Mouse (Mus musculus) macrophage (primary cell): Measurements from ENCODE around the gene Slc36a1. TPM values are rescaled to one million over a fixed set of nuclear protein-coding genes. Genes with fewer than 3 reads are reported as not detected.

Experiments used
- H3K27ac ChIP-seq: fragments of 350-480 bp; formaldehyde crosslinking; 2 replicates; pipeline ENCODE4 v1.9.0; 2021
- H3K36me3 ChIP-seq: fragments of 350-480 bp; formaldehyde crosslinking; 2 replicates; pipeline ENCODE4 v1.9.0; 2021; ENCODE audit errors: inconsistent target
- H3K4me3 ChIP-seq: fragments of 350-480 bp; formaldehyde crosslinking; 2 replicates; pipeline ENCODE4 v1.9.0; 2021; ENCODE audit errors: inconsistent target
- H3K79me2 ChIP-seq: fragments of 350-480 bp; formaldehyde crosslinking; 2 replicates; pipeline ENCODE4 v1.9.0; 2021; ENCODE audit errors: inconsistent target
- WGBS: methylation state at CpG from one replicate; pipeline ENCODE4 v1.1.7; 2026; ENCODE audit warnings: inconsistent platforms; ENCODE audit not compliant: missing documents; 5-methylcytosine and 5-hydroxymethylcytosine counted together
- polyA plus RNA-seq: library from polyadenylated mRNA; stranded (reverse); fragments of 250-400 nt; gene quantifications from 3 replicates; pipeline ENCODE4 v1.2.4, GENCODE M21; 2018; ENCODE audit warnings: inconsistent platforms
- total RNA-seq, 78 experiments: library from RNA; depleted of rRNA; stranded (reverse); fragments of 250-400 nt; gene quantifications; 1 replicate in 9 of 78; 2 replicates in 24 of 78; 3 replicates in 43 of 78; 4 replicates in 2 of 78; pipeline ENCODE4 v1.2.4; 2018; ENCODE audit warnings: inconsistent platforms in 56 of 78

The Slc36a1 gene
- total RNA-seq (2018; cell fraction: chromatin; rRNA removed): 100 to 1,000 TPM in 6 of 26 experiments, 10 to 100 TPM in 20; 22.2 to 165 (median 63.4) TPM
- total RNA-seq (2018; cell fraction: cytosol; rRNA removed): 10 to 100 TPM; 30.7 to 69.5 (median 50.9) TPM
- 100 to 1,000 TPM in 7 of 26 experiments, 10 to 100 TPM in 19; 30.2 to 153 (median 77.3) TPM for total RNA-seq (2018; cell fraction: nucleus; rRNA removed)
- polyA plus RNA-seq: 21.5 to 45.5 TPM (median 25.9 TPM) in 3 replicates

- H3K27ac ChIP-seq: peak within 1 kb of the TSS; percentile 75
- H3K36me3 ChIP-seq: no peaks in the 10 kb centered on the region
- peaks cover 42% of the 10 kb centered on the region for H3K79me2 ChIP-seq
- under 1% methylated on average over 31 of the region's 31 CpGs for WGBS
- H3K4me3 ChIP-seq: peak within 1 kb of the TSS; percentile 99
These were observed at the start of gene Slc36a1 for GRCm38 (mm10) chr11:55204159-55204596. Gene Slc36a1 (plus strand): TSS chr11:55204350.

DNA sequence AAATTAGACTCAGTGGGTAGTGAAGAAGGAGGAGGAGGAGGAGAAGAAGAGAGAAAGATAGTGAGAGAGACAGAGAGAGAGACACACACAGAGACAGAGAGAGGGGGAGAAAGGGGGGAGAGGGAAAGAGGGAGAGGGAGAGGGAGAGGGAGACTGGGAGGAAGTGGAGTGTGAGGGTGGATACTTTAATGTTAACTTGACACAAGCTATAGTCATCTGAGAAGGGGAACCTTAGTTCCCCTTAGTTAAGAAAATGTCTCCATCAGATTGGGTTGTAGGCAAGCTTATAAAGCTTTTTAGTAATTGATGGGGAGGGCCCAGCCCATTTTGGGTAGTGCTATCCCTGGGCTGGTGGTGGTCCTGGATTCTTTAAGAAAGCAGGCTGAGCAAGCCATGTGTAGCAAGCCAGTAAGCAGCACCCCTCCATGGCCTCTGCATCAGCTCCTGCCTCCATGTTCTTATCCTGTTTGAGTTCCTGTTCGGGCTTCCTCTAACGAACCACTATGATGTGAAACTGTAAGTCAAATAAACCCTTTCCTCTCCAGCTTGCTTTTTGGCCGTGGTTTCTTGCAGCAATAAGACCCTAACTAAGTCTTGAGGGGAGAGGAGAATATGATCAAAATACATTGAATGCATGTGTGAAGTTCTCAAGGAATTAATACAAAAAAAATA, 49.6 kb upstream of the Slc36a1 start:
- 2% methylated on average over 3 of the region's 3 CpGs for WGBS

GRCm38 (mm10) chr11:55155070-55155421, 49.1 kb upstream of the Slc36a1 start:
- no peaks in the 10 kb centered on the region for H3K36me3 ChIP-seq
- no peaks in the 10 kb centered on the region for H3K79me2 ChIP-seq
- H3K4me3 ChIP-seq: no peak overlapping the region; the same call in 1 of the 2 replicates
- 0% methylated on average over 6 of the region's 6 CpGs for WGBS
- H3K27ac ChIP-seq: peak overlapping the region; percentile 92

More for the DNA sequence above, 49.6 kb upstream of the Slc36a1 start:
- Histone ChIP-seq H3K79me2 (no peaks in the 10 kb centered on the region), H3K36me3 (no peaks in the 10 kb centered on the region), H3K27ac (peak overlapping the region; percentile 92), H3K4me3 (no peak overlapping the region; the same call in 1 of the 2 replicates)

GRCm38 (mm10) chr11:55158785-55159359, 45.3 kb upstream of the Slc36a1 start:
- H3K27ac ChIP-seq: no peak overlapping the region
- 48% methylated on average over 12 of the region's 13 CpGs for WGBS
- no peak overlapping the region for H3K4me3 ChIP-seq
- H3K36me3 ChIP-seq: no peaks in the 10 kb centered on the region
- H3K79me2 ChIP-seq: no peaks in the 10 kb centered on the region

- H3K79me2 ChIP-seq: no peaks in the 10 kb centered on the region
- H3K4me3 ChIP-seq: no peak overlapping the region
- 51% methylated on average over 9 of the region's 9 CpGs for WGBS
- no peak overlapping the region for H3K27ac ChIP-seq
- no peaks in the 10 kb centered on the region for H3K36me3 ChIP-seq
These were observed 41.5 kb upstream of the Slc36a1 start for GRCm38 (mm10) chr11:55162670-55163069.

GRCm38 (mm10) chr11:55164723-55165122, 39.4 kb upstream of the Slc36a1 start:
- H3K27ac ChIP-seq: no peak overlapping the region
- H3K4me3 ChIP-seq: no peak overlapping the region
- WGBS: 28% methylated on average over 3 of the region's 3 CpGs
- no peaks in the 10 kb centered on the region for H3K36me3 ChIP-seq
- no peaks in the 10 kb centered on the region for H3K79me2 ChIP-seq

- Histone ChIP-seq H3K79me2 (no peaks in the 10 kb centered on the region), H3K27ac (no peak overlapping the region), H3K36me3 (no peaks in the 10 kb centered on the region), H3K4me3 (no peak overlapping the region)
- 43% methylated on average over 6 of the region's 7 CpGs for WGBS
These were observed 38.4 kb upstream of the Slc36a1 start for GRCm38 (mm10) chr11:55165748-55166147.

DNA sequence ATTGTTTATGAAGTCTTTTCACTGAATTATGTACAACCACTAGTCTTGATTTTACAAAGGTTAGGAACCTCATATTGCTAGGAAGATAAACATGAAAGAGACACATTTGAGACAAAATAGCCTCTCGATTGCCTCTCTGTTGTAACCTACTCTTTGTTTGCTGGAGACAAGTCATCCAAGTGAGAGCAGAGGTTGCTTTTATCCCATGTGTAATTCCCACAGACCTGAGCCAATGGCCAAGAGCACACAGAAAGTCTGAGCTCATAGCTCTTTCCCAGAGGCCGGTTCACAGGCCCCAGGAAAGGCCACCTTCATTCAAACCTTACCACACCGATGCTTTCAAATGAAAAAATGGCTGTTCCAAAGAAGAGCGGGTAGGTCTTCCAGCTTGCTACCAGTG, 35.6 kb upstream of the Slc36a1 start:
- Histone ChIP-seq H3K4me3 (no peak overlapping the region), H3K27ac (no peak overlapping the region), H3K79me2 (no peaks in the 10 kb centered on the region), H3K36me3 (no peaks in the 10 kb centered on the region)
- 91% methylated on average over 4 of the region's 4 CpGs for WGBS

DNA sequence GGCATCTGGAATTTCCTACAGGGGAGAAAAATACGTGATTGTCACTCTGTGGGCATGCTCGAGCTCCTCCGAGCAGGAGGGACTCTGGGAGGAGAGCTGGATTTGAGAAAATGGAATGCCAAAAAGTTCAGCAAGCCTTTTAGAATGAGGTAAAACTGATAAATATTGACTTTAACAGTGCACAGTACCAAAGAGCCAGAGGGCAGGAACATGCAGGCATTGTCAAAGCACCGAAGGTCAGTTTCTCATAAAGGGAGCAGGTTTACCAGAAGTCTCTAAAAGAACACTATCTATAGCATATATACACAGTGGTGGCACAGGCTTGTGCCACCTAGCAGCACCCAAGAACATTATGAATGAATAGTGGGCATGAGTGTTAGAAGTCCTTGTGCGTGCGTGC, 35.2 kb upstream of the Slc36a1 start:
- Histone ChIP-seq H3K27ac (no peak overlapping the region), H3K79me2 (no peaks in the 10 kb centered on the region), H3K4me3 (no peak overlapping the region), H3K36me3 (no peaks in the 10 kb centered on the region)
- WGBS: 94% methylated on average over 6 of the region's 6 CpGs

GRCm38 (mm10) chr11:55170501-55170900, 33.6 kb upstream of the Slc36a1 start:
- no peaks in the 10 kb centered on the region for H3K36me3 ChIP-seq
- H3K27ac ChIP-seq: no peak overlapping the region
- WGBS: 84% methylated on average over 3 of the region's 4 CpGs
- no peaks in the 10 kb centered on the region for H3K79me2 ChIP-seq
- H3K4me3 ChIP-seq: no peak overlapping the region

- H3K27ac ChIP-seq: no peak overlapping the region
- no peak overlapping the region for H3K4me3 ChIP-seq
- WGBS: 86% methylated on average over 4 of the region's 4 CpGs
- H3K36me3 ChIP-seq: no peaks in the 10 kb centered on the region
- H3K79me2 ChIP-seq: no peaks in the 10 kb centered on the region
These were observed 25.3 kb upstream of the Slc36a1 start for GRCm38 (mm10) chr11:55178830-55179229.

DNA sequence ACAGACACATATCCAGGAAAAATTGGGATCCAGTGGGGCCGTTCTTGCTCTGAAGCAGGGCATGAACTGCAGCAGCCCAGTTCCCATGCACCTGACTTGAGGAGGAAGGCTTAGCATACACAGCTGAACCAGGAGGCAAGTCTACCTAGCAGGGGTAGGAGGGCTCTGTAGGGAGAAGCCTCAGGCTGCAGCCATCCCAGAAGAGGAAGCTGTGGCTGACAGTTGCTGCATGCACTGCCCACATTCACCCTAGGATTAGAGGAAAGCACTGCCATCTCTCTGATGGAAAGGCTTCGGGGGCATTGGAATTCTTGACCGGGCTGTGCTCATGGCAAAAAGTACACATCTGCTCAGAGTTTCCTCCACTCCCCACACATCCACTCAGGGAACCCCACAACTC, 24.3 kb upstream of the Slc36a1 start:
- H3K4me3 ChIP-seq: no peak overlapping the region
- no peaks in the 10 kb centered on the region for H3K36me3 ChIP-seq
- 51% methylated on average over 3 of the region's 3 CpGs for WGBS
- H3K27ac ChIP-seq: no peak overlapping the region
- no peaks in the 10 kb centered on the region for H3K79me2 ChIP-seq

DNA sequence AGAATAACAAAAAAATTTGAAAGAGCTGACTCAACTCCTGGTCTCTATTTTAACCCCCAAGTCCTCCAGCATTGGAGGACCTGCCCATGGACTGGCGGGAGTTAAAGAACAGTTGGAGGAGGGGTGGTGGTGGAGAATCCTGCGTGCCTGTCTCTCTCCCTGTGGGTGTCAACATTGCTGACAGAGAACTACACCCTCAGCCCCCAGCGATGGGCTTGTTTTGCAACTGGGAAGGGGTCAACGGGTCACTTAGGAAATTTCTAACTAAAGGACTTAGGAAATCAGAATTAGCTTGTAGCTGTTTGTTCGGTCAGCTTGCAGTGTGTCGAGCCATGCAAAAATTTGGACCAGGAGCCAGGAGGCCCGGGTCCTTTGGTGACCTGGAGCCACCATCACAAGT, 21.0 kb upstream of the Slc36a1 start:
- Histone ChIP-seq H3K79me2 (no peaks in the 10 kb centered on the region), H3K36me3 (no peaks in the 10 kb centered on the region), H3K4me3 (no peak overlapping the region), H3K27ac (no peak overlapping the region)
- WGBS: 76% methylated on average over 6 of the region's 7 CpGs

DNA sequence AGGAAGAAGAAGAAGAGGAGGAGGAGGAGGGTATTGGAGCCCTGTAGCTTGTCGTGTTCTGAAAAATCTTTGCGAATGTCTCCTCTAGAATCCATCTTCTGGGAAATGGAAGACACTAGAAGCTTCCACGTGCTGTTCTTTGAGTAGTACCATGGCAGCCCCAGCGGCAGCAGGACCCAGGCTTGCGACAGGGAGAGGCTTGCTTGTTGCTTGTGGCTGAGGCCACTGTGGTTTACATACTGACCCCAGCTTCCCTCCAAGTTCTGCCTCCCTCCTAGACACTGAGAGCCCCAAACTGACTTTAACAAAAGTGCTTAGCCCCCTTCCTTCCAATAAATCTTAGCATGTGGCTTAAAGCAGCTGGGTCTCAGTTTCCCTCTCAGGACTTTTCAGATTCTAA, 19.9 kb upstream of the Slc36a1 start:
- H3K36me3 ChIP-seq: no peaks in the 10 kb centered on the region
- H3K4me3 ChIP-seq: no peak overlapping the region
- WGBS: 36% methylated on average over 5 of the region's 5 CpGs
- H3K27ac ChIP-seq: no peak overlapping the region
- no peaks in the 10 kb centered on the region for H3K79me2 ChIP-seq

- Histone ChIP-seq H3K4me3 (no peak within 1 kb of the TSS), H3K36me3 (no peaks in the 10 kb centered on the region), H3K79me2 (no peaks in the 10 kb centered on the region), H3K27ac (no peak within 1 kb of the TSS)
- WGBS: 69% methylated on average over 10 of the region's 10 CpGs
These were observed 19.3 kb upstream of the Slc36a1 start, which contains the start of gene Slc36a2 for GRCm38 (mm10) chr11:55184733-55185291. Gene Slc36a2 (minus strand): TSS chr11:55185077.
